Mouse (Mus musculus): ENCODE results near the gene Plekhg4.
A peak's percentile ranks its signal among the peaks of the same experiment; 100 is the strongest.

Gene Plekhg4

GRCm38 (mm10) chr8:105373032-105373431, at the start of gene Plekhg4:
TSS of gene Plekhg4 (plus strand) at chr8:105373274.
- no peak for DNase-seq (ENCODE audit: low spot score)

- no peak for DNase-seq (ENCODE audit: low spot score)
These were observed 47.4 kb upstream of the Plekhg4 start for GRCm38 (mm10) chr8:105325641-105326093.

GRCm38 (mm10) chr8:105326141-105326672, 46.9 kb upstream of the Plekhg4 start, which contains the start of the genes Lrrc29 and Tmem208:
TSS of gene Lrrc29 (minus strand) at chr8:105326278.
TSS of gene Tmem208 (plus strand) at chr8:105326354.
- DNase-seq (ENCODE audit: low spot score): peak; percentile 93

DNA sequence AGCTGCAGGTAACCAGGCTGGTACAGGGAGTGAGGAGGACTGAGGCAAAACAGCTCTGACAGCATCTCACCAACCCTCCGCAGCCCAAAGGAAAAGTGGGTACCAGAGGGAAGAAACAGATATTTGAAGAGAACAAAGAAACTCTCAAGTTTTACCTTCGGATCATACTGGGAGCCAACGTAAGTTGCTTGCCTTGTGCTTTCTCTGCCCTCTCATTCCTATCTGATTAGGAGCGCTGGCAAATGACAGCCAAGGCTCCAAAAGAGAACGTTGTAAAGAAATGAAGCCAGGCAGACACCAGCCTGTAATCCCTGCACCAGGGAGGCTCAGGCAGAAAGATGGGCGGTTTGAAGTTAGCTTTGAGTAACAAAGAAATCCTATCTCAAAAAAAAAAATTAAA, 46.1 kb upstream of the Plekhg4 start:
- no peak for DNase-seq (ENCODE audit: low spot score)

- no peak for DNase-seq (ENCODE audit: low spot score)
These were observed 42.7 kb upstream of the Plekhg4 start for GRCm38 (mm10) chr8:105330325-105330724.

- DNase-seq (ENCODE audit: low spot score): no peak
These were observed 41.6 kb upstream of the Plekhg4 start for GRCm38 (mm10) chr8:105331469-105331868.

GRCm38 (mm10) chr8:105331931-105332330, 41.1 kb upstream of the Plekhg4 start:
- no peak for DNase-seq (ENCODE audit: low spot score)

- DNase-seq (ENCODE audit: low spot score): no peak
These were observed 40.6 kb upstream of the Plekhg4 start for GRCm38 (mm10) chr8:105332523-105332922.

GRCm38 (mm10) chr8:105336373-105337130, 36.5 kb upstream of the Plekhg4 start:
- no peak for DNase-seq (ENCODE audit: low spot score)

- DNase-seq (ENCODE audit: low spot score): no peak
These were observed 34.1 kb upstream of the Plekhg4 start for GRCm38 (mm10) chr8:105338992-105339391.

DNA sequence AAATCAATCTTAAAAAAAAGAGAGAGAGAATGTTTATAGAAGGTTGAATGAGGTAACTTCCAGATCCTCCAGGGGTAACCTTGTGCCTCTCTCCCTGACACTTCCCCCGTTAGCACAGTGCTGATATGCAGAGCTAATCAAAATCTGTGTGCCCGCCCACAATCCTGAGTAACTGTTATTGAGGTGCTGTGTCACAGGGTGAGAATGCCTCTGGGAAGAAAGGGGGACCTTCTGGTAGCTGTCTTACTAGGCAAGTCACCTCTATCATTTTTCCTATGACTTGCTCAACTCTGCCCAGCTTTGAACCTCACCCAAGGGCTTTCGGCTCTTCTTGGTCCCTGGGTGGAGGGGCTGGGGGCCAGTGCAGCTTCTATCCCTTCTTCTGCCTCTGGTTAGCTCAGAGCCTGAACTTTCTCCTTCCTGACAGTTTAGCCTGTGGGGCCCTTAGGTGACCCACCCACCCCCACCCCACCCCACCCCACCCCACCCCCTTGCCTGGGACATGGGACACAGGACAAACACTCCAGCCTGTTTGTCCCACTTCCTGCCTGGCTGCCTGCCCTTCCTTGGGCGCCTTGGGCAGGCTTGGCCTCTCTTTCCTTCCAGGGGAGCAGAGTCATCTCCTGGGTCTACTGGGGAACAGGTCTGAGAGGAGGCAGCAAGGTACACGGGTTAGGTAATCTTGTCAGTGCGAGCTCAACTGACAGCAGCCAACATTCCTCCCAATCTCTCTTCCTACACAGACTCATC, 33.0 kb upstream of the Plekhg4 start:
- no peak for DNase-seq (ENCODE audit: low spot score)

GRCm38 (mm10) chr8:105341399-105341798, 31.7 kb upstream of the Plekhg4 start:
- DNase-seq (ENCODE audit: low spot score): no peak

GRCm38 (mm10) chr8:105342768-105343167, 30.3 kb upstream of the Plekhg4 start:
- no peak for DNase-seq (ENCODE audit: low spot score)

DNA sequence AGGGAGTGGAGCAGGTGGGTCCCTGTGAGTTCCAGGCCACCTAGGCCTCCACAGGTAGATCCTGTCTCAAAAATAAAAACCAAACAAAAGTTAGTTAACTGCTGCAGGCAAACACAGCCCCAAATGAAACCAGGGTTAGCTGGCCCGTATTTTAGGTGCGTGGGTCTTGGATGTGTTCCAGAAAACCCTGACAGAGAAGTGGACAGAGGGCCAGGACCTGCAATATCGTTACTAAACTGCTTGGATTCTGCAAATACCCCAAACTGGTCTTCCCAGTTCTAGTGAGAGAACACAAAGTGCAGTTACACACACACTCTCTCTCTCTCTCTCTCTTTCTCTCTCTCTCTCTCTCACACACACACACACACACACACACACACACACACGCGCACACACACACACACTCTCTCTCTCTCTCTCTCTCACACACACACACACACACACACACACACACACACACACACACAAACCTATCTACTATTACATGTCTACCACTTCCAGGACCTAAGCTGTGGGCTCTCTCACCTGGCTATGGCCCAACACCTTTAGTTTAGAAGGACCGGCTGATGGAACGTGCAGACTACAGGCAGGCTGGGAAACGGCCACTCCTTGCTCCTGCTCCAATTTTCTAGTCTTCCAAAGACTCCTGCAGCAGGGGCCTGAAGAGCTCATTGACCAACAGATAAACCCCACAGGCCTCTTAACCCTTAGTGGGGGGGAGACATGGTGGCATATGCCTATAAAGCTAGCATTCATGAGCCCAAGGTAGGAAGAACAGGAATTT, 29.1 kb upstream of the Plekhg4 start:
- DNase-seq (ENCODE audit: low spot score): no peak

DNA sequence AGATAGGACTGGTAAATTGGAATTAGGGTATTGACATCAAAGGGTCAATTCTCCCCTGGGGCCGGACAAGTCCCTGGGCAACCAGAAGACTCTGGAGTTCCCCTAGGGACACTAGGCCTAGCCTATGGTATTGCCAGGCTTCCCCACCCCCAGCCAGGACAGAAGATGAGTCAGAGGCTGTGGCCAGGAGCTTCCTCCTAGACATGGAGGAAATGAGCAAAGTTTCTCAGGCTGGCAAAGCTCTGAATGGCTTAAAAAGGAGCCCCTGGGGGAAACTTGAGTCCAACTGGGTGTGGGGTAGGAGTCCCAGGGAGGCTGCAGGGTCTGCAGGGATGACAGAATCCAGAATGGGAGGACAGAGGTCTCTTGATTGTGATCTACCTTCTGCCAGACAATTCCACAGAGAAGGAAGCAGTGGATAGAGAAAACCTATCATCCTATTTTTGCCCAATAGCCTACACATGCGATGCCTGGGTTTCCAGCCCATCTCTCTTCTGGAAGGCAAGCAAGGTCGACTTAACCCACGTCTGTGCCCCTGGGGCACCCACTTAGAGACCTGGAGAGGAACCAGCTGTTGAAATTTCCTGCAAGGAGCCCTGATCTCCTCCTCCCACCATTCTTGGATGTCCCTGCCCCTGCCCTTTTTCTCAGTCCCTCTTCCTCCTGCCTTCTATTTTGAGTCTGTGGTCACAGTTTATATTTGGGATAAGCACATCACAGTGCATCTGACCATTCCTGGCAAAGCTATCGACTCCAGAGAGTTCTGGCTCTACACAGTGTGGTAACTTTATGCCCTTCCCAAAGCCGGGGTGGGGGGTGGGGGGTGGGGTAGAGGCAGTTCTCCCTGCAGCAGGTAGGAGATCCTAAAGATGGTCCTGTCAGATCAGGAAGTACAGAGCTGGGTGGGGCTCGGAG, 27.8 kb upstream of the Plekhg4 start:
- DNase-seq (ENCODE audit: low spot score): no peak

DNA sequence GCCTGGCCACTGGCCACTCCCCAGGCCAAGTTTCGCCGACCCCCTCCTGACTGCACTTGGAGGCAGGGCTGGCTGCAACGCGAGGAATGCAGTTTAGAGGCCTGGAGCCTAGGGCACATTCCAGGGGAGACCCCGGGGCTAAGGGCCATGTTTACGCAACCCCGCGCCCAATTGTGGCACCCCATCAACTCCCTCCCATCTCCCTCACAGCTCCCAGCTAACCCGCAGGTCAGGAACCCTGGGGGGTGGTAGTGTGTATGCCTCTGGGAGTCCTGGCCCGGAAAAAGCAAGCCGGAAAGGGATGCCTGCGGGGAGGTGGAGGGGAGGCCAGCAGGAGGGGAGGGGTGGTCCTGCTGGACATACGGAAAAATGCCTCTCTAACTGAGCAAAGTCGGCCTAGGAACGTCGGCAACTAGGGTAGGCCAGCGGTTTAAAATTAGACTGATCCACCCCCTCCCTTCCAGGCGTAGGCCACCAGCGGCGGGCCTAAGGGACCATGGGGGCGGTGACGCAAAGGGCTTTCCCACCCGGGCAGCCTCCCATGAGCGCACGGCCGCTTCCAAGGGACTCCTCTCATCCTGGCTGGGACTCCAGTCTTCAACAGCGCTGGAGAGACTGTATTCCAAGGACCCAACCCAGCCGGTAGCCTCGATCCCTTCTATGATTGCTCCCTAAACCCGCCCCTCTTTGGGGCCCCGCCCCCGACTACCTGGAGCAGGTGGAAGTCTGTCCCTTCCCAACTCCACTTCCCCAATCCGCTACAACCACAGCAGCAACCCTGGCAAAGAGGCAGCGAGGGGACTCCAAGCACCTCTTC, 26.3 kb upstream of the Plekhg4 start:
- DNase-seq (ENCODE audit: low spot score): no peak

DNA sequence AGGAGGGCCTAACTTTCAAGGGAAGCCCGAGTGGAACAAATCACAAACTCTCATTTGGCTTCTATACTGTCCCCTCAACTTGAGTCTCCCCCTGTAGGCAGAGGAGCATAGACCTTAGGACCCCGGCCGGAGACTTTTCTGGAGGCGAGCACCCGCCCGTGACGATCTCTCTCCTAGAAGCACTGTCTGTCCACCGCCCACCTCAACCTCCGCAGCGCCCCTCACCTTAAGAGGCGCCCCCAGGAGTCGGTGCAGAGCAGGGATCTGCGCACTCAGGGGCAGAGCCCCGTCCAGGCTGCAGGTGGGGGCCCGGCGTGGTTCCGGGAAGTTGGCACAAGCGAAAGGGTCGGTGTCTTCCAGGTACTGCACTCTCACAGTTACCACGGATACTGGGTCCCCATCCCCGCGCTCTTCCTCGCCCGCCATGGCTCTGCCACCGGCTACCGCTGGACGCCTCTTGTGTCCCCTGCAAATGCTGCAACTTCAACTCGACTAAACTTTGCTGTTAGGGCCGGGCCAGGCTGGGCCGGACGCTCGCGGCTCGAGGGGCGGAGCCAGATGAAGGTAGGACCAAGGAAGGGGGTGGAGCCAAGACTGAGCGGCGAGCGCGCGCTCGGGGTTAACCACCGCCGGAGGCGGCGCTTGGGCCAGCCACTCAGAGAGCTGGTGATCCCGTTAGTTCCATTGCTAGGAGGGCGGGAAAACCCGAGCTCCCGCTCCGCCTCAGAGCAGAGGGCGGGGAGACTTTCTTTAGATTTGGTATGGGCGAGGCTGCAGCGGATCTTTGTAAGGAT, 25.4 kb upstream of the Plekhg4 start, which contains the start of gene Fhod1:
Fhod1 (minus strand) TSS at position 526 of the 794 bp plus-strand sequence.
- DNase-seq (ENCODE audit: low spot score): no peak

GRCm38 (mm10) chr8:105348450-105349095, 24.5 kb upstream of the Plekhg4 start, which contains the start of gene Slc9a5:
TSS of gene Slc9a5 (plus strand) at chr8:105348843.
- no peak for DNase-seq (ENCODE audit: low spot score)
